Mouse (Mus musculus) limb, embryonic 12.5 days (tissue): ENCODE measurements around the gene Ski. TPM values are rescaled to one million over a fixed set of nuclear protein-coding genes. Genes with fewer than 3 reads are reported as not detected.

ENCODE experiments used
- ATAC-seq: fragments of 200-750 bp; cut with Nextera tagmentation; 2 replicates; pipeline ENCODE4 v1.8.0; 2017; ENCODE audit warnings: low read depth, moderate TSS enrichment; ENCODE audit not compliant: insufficient number of reproducible peaks, insufficient read depth, low FRiP score, low TSS enrichment
- H3K27ac ChIP-seq: fragments of 300-500 bp; sonication (generic); 2 replicates; pipeline ENCODE4 v1.5.1; 2016; ENCODE audit warnings: mild to moderate bottlenecking, moderate library complexity
- H3K27me3 ChIP-seq: fragments of 300-500 bp; sonication (generic); 2 replicates; pipeline ENCODE4 v1.6.1; 2016; ENCODE audit warnings: mild to moderate bottlenecking, moderate library complexity
- H3K36me3 ChIP-seq: fragments of 300-500 bp; sonication (generic); 2 replicates; pipeline ENCODE4 v1.6.1; 2016; ENCODE audit warnings: mild to moderate bottlenecking, moderate library complexity
- H3K4me1 ChIP-seq: fragments of 300-500 bp; sonication (generic); replicated peaks from 2 replicates; pipeline ENCODE4 v1.6.1; 2016
- H3K4me2 ChIP-seq: fragments of 300-500 bp; sonication (generic); 2 replicates; pipeline ENCODE4 v1.6.1; 2016; ENCODE audit warnings: mild to moderate bottlenecking, moderate library complexity
- H3K4me3 ChIP-seq: fragments of 300-500 bp; sonication (generic); replicated peaks from 2 replicates; pipeline ENCODE4 v1.5.1; 2016; ENCODE audit warnings: mild to moderate bottlenecking
- H3K9ac ChIP-seq: fragments of 300-500 bp; sonication (generic); replicated peaks from 2 replicates; pipeline ENCODE4 v1.6.1; 2016; ENCODE audit warnings: mild to moderate bottlenecking, moderate library complexity
- H3K9me3 ChIP-seq: fragments of 300-500 bp; sonication (generic); 2 replicates; pipeline ENCODE4 v1.6.1; 2016; ENCODE audit warnings: mild to moderate bottlenecking, moderate library complexity
- WGBS: fragments of 180-500 bp; shearing (Covaris S2); methylation state at CpG from one replicate; pipeline ENCODE4 v1.1.7; 2016; 5-methylcytosine and 5-hydroxymethylcytosine counted together
- polyA plus RNA-seq: library from polyadenylated mRNA; unstranded; fragments of >200 nt; fragmentation: Nextera tagmentation; extraction: Ambion mirVana; gene quantifications from 2 replicates; pipeline ENCODE4 v1.2.1, GENCODE M21; 2016

Ski gene
- polyA plus RNA-seq, 1 experiment from 2014 or later, result 18.8 TPM

- no peaks in the 10 kb centered on the region for H3K27me3 ChIP-seq
- peaks cover 68% of the 10 kb centered on the region for H3K4me1 ChIP-seq
- H3K4me2 ChIP-seq, result no peak overlapping the region
- H3K27ac ChIP-seq, result peak overlapping the region; percentile 36; the same call in 1 of the 2 replicates
- no peak overlapping the region for H3K4me3 ChIP-seq
- ATAC-seq, result no peak
- 64% methylated on average over 7 of the region's 7 CpGs for WGBS
- H3K9ac ChIP-seq, result no peak overlapping the region
- H3K36me3 ChIP-seq, result peaks cover 30% of the 10 kb centered on the region
- H3K9me3 ChIP-seq, result no peaks in the 10 kb centered on the region
These were observed 59.7 kb downstream of the Ski start for GRCm38 (mm10) chr4:155162433-155163319.

GRCm38 (mm10) chr4:155158543-155158917 lies 63.9 kb downstream of the Ski start:
- peaks cover 65% of the 10 kb centered on the region for H3K36me3 ChIP-seq

GRCm38 (mm10) chr4:155157871-155158542 lies 64.4 kb downstream of the Ski start:
- no peaks in the 10 kb centered on the region for H3K9me3 ChIP-seq
- H3K4me2 ChIP-seq, result no peak overlapping the region
- H3K27ac ChIP-seq, result peak overlapping the region; percentile 50
- H3K27me3 ChIP-seq, result peaks cover under 1% of the 10 kb centered on the region; the same call in 1 of the 2 replicates
- no peak overlapping the region for H3K9ac ChIP-seq
- H3K4me3 ChIP-seq, result no peak overlapping the region
- ATAC-seq, result no peak
- H3K36me3 ChIP-seq, result peaks cover 70% of the 10 kb centered on the region
- WGBS, result 82% methylated on average over 27 of the region's 27 CpGs
- peaks cover 57% of the 10 kb centered on the region for H3K4me1 ChIP-seq

More at GRCm38 (mm10) chr4:155158543-155158917, 63.9 kb downstream of the Ski start:
- Histone ChIP-seq H3K9me3 (no peaks in the 10 kb centered on the region), H3K27ac (peak overlapping the region; percentile 50; the same call in 1 of the 2 replicates), H3K4me2 (no peak overlapping the region), H3K4me1 (peaks cover 62% of the 10 kb centered on the region), H3K4me3 (no peak overlapping the region), H3K27me3 (no peaks in the 10 kb centered on the region), H3K9ac (no peak overlapping the region)
- WGBS, result 66% methylated on average over 8 of the region's 8 CpGs
- ATAC-seq, result no peak

- peaks cover 52% of the 10 kb centered on the region for H3K4me1 ChIP-seq
- WGBS, result 94% methylated on average over 17 of the region's 17 CpGs
- H3K9me3 ChIP-seq, result no peaks in the 10 kb centered on the region
- no peak overlapping the region for H3K4me3 ChIP-seq
- peaks cover 8% of the 10 kb centered on the region for H3K27me3 ChIP-seq
- H3K4me2 ChIP-seq, result no peak overlapping the region
- H3K9ac ChIP-seq, result no peak overlapping the region
- H3K36me3 ChIP-seq, result peaks cover 79% of the 10 kb centered on the region
- no peak overlapping the region for H3K27ac ChIP-seq
- ATAC-seq, result no peak
These were observed 65.7 kb downstream of the Ski start for GRCm38 (mm10) chr4:155156734-155157133.

- Histone ChIP-seq H3K36me3 (peaks cover 76% of the 10 kb centered on the region), H3K27ac (no peak overlapping the region)
- WGBS, result 63% methylated on average over 11 of the region's 11 CpGs
These were observed 67.4 kb downstream of the Ski start for GRCm38 (mm10) chr4:155154986-155155385.

GRCm38 (mm10) chr4:155153389-155154072 lies 68.9 kb downstream of the Ski start:
- peaks cover 54% of the 10 kb centered on the region for H3K4me1 ChIP-seq
- no peaks in the 10 kb centered on the region for H3K9me3 ChIP-seq
- 81% methylated on average over 3 of the region's 3 CpGs for WGBS
- ATAC-seq, result no peak
- no peak overlapping the region for H3K27ac ChIP-seq
- H3K27me3 ChIP-seq, result peaks cover 13% of the 10 kb centered on the region
- H3K4me3 ChIP-seq, result no peak overlapping the region
- peaks cover 62% of the 10 kb centered on the region for H3K36me3 ChIP-seq
- H3K4me2 ChIP-seq, result no peak overlapping the region
- H3K9ac ChIP-seq, result no peak overlapping the region

More at GRCm38 (mm10) chr4:155154986-155155385, 67.4 kb downstream of the Ski start:
- Histone ChIP-seq H3K9ac (no peak overlapping the region), H3K4me2 (no peak overlapping the region), H3K4me3 (no peak overlapping the region), H3K9me3 (no peaks in the 10 kb centered on the region), H3K4me1 (peaks cover 53% of the 10 kb centered on the region), H3K27me3 (peaks cover 8% of the 10 kb centered on the region)
- no peak for ATAC-seq

GRCm38 (mm10) chr4:155152476-155152875 lies 69.9 kb downstream of the Ski start:
- H3K9ac ChIP-seq, result no peak overlapping the region
- H3K36me3 ChIP-seq, result peaks cover 51% of the 10 kb centered on the region
- no peak for ATAC-seq
- H3K9me3 ChIP-seq, result no peaks in the 10 kb centered on the region
- H3K27me3 ChIP-seq, result peaks cover 13% of the 10 kb centered on the region
- no peak overlapping the region for H3K27ac ChIP-seq
- H3K4me1 ChIP-seq, result peaks cover 49% of the 10 kb centered on the region
- H3K4me2 ChIP-seq, result no peak overlapping the region
- WGBS, result 91% methylated on average over 6 of the region's 6 CpGs
- no peak overlapping the region for H3K4me3 ChIP-seq

- Histone ChIP-seq H3K9me3 (no peaks in the 10 kb centered on the region), H3K27ac (no peak overlapping the region), H3K4me3 (peak overlapping the region; percentile 47; the same call in 1 of the 2 replicates), H3K4me1 (peaks cover 49% of the 10 kb centered on the region), H3K36me3 (peaks cover 45% of the 10 kb centered on the region), H3K4me2 (0 out of 2 replicates have a peak overlapping the region, but pooled peaks have one; percentile 86), H3K9ac (no peak overlapping the region; the same call in 1 of the 2 replicates), H3K27me3 (peaks cover 13% of the 10 kb centered on the region)
- 63% methylated on average over 4 of the region's 4 CpGs for WGBS
- ATAC-seq, result no peak
These were observed 70.5 kb downstream of the Ski start for GRCm38 (mm10) chr4:155151845-155152244.

- peak overlapping the region; percentile 86 for H3K4me2 ChIP-seq
- peak overlapping the region; percentile 71 for H3K9ac ChIP-seq
- H3K36me3 ChIP-seq, result peaks cover 40% of the 10 kb centered on the region
- H3K4me3 ChIP-seq, result peak overlapping the region; percentile 47
- WGBS, result 49% methylated on average over 12 of the region's 12 CpGs
- no peaks in the 10 kb centered on the region for H3K9me3 ChIP-seq
- H3K4me1 ChIP-seq, result peaks cover 52% of the 10 kb centered on the region
- H3K27me3 ChIP-seq, result peaks cover 13% of the 10 kb centered on the region
- peak overlapping the region; percentile 86 for H3K27ac ChIP-seq
- ATAC-seq, result no peak
These were observed 71.1 kb downstream of the Ski start for GRCm38 (mm10) chr4:155151221-155151788.

- 5% methylated on average over 71 of the region's 73 CpGs for WGBS
- Histone ChIP-seq H3K4me1 (peaks cover 60% of the 10 kb centered on the region), H3K27ac (peak overlapping the region; percentile 86), H3K36me3 (peaks cover 32% of the 10 kb centered on the region), H3K9ac (peak overlapping the region; percentile 71), H3K9me3 (no peaks in the 10 kb centered on the region), H3K27me3 (peaks cover 13% of the 10 kb centered on the region), H3K4me3 (peak overlapping the region; percentile 47), H3K4me2 (peak overlapping the region; percentile 86)
- ATAC-seq, result peak; percentile 77
These were observed 71.9 kb downstream of the Ski start for GRCm38 (mm10) chr4:155150276-155151113.
